In the genomic region with DNA sequence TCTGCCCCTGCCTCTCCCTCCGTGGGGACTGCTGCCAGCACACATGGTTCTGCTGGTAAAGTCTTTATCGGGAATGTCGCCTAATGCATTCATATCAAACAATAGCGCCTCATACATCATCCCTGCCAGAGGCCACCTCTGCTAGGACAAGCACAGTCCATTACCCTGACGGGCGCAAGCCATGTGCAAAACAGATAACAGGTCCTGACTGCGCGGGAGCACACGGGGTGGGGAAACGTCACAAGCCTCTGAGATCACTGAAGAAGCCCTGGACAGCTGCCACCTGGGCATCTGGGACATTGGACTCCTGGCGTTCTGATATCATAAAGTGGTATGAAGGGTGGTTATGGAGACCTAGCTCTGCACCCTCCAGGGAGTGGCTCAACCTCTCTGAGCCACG, we compare ENCODE assay signal across 8 mouse cellular contexts.
DNase-seq lines count a peak whose midpoint lies in the region; ATAC-seq lines count a peak whose summit lies in the region.
"Had no signal": no experiment of that assay in that cellular context is flagged by ENCODE, and none has a peak within 500 bp of the region (broad histone marks: within the 10 kb centered on the region; RNA-seq: fewer than 3 reads in every experiment).

No protein-coding gene starts in this region.

- ATAC-seq in frontal cortex, adult (ENCODE audit: low TSS enrichment): no peak

- peak; percentile 43 to 47 for DNase-seq in heart, adult 18-20 months
- DNase-seq in heart, adult 11 months: no peak
- DNase-seq in retina, postnatal 1 day: peak; percentile 47
- DNase-seq in retina, embryonic 14.5 days (ENCODE audit: low spot score): no peak
- DNase-seq in heart, postnatal 4 days: peak; percentile 76
- no peak for DNase-seq in testis, postnatal 14 days (ENCODE audit: low spot score)
- DNase-seq: gastrocnemius, adult 2 months had no signal

Comparison
In these comparisons a context has a peak if more than half of its experiments do, and no peak if none do; other contexts are left out.
1. DNase-seq: peak in heart, adult 18-20 months (2 of 2), retina, postnatal 1 day (single experiment) and heart, postnatal 4 days (single experiment); none in heart, adult 11 months (single experiment), retina, embryonic 14.5 days (single experiment) and testis, postnatal 14 days (single experiment).